Mouse (Mus musculus) CD4-positive, CD25-positive, alpha-beta regulatory T cell, adult 2 months (primary cell): ENCODE results near the gene Rbm6.

Experiments used
- DNase-seq: peaks from one replicate; pipeline ENCODE4 v3.0.0-alpha.2; 2012; ENCODE audit warnings: low read depth, low spot score

Gene Rbm6

DNA sequence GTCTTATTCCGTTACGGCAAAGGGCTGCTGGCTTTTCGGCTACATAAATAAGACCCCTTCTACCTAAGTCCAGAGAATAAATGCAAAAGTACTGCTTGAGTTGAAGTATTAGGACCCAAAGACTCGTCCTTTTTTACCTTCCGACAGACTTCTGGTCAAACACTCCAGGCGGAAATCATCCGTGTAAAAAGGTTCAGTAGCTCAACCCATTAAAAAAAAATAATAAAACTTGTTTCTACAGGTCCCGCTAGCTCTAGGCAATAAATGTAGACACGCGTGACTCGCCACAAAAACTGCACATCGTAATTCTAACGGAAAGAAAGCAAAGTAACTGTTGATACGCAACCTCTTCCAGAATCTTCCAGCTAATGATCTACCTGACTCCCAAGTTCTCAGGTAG is at the start of gene Rbm6:
TSS of gene Rbm6 (minus strand) at position 101 of the 400 bp plus-strand sequence.
- no peak for DNase-seq

GRCm38 (mm10) chr9:107919441-107919840 is 46.4 kb upstream of the Rbm6 start:
- DNase-seq: no peak

DNA sequence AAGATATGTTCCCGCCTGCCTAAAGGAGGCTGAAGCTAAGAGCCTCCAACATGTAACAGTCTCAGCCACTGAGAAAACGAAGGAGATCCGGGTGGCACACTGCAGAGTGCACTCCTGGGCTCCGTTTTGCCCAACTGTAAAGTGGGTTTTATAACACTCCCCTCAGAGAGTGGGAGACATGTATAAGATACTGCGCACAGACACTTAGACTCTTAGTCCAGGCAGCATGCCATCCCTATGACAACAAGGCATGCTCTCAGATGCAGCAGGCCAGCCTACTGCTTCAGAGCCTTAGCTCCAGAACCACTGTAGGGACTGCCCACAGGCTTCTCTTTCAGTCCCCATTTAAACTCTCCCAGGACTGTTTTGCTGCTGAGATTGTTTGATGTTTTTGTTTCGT is 45.8 kb upstream of the Rbm6 start:
- no peak for DNase-seq

DNA sequence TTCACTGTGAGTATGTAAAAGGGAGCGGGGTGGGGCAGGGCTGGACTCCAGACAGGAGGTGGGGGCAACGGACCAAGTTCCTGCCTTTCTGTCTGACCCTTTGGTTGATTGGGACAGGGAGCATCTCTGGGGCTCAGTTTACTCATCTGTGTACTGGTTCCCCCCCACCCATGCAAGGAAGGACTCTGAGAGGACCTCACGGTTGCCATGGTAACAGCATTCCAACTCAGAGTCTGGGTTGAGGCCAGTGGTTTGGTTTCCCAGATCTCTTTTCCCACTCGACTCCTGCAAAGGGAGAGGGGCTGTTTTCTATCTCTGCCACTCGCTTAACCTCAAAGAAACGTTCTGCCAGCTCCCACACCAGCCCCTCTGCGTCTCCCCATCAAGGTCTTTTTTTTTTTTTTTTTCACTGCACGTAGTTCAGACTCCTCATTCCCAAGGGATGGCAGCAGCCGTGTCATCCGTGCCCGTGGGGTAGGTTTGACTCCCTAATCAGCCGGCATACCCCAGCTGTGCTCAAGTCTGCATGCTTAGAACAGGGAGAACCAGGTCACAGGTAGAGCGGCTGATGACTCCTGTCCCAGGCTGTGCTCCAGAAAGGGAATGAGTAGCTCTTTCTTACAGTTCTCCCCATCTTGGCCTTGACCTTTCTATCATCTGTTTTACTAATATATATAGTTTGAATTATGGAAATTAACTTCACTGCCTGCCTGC is 45.0 kb upstream of the Rbm6 start:
- DNase-seq: no peak

DNA sequence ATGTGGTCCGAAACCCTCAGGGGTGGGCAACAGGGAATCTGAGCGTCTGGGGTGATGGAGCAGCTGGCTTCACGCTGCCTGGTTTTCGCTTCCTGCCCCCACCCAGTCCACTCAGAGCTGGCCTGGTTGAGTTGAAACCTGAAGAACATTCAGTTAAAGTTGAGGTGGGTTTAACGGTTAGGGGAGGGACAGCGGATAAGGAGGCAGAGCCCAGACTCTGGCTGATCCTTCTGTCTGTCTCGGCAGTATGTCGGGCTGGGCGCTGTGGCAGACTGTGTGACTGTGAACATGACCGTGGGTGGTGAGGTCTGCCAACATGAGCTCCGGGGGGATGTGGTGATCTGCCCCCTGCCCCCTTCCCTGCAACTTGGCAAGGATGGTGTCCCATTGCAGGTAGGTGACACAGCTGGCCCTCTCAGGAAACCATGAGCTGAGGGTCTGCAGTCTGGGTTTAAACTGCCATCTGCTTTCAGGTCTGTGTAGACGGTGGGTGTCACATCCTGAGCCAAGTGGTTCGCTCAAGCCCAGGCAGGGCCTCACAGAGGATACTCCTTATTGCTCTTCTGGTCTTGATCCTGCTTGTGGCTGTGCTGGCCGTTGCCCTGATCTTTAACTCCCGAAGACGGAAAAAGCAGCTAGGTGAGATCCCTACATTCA is 41.9 kb upstream of the Rbm6 start:
- DNase-seq: no peak

DNA sequence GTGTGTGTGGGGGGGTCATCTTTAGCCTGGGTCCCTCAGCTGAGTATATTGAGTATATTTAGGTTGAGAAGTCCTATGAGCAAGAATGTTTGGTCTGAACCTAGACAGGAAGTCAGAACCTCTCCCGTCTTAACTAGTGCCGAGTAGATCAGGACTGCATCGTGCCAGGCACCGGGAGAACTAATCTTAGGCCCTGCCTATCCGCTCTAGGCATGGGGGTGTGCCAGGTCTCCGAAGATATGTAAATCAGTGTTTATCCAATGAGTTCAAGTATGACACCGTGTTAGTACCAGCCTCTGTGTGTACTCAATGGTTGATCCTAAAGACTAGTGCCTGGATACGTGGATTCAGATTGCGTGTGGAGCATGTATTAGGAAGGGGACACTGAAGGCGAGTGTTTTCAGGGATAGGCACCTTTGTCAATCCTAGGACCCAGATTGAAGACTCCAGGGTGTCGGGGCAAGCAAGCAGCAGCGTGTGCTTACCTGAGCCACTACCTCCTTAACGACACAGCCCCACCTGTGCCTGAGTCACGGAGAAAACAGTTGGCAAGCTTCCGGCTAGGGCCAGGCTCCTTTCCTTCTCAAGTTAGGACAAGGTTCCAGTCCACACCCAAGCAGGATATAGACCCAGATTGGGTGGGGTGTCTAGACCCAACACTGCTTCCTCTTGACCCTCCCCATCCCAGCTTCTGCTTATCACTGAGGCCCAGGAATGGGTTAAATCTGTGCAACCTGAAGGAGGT is 37.2 kb upstream of the Rbm6 start:
- DNase-seq: no peak

DNA sequence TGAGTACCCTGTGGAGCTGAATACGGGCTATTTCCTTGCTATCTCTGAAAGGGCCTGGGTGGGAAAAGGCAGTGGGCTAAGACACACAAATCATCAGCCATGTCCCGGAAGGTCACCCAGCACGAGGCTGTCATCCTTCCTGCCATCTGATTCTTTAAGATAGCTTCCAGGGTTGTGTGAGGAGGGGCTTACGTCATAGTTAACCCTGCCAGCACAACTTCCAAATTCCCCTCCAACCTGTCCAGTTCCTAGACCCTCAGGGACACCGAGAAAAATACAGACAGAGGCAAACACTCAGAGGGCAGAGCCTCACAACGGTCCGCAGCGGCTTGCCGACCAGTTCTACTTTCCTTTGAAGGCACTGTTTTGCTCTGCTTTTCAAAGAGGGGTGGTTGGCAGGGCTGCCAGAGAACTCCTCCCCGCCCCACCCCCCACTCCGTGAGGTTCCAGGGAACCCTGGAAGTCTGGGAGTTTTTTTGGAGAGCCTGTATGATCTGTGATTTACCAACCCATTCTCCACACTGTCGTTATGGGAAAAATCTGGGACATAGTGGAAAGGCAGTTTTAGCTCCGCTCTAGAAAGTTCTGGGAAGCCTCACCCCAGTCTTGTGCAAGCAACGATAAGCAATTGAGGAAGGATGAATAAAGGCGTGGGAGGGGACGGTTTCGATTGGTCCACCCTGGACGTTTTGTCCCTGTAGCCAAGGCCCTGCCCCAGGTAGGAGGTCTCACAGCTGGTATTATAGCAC is 35.5 kb upstream of the Rbm6 start:
- DNase-seq: no peak

GRCm38 (mm10) chr9:107907801-107908120 is 34.7 kb upstream of the Rbm6 start:
- DNase-seq: no peak

DNA sequence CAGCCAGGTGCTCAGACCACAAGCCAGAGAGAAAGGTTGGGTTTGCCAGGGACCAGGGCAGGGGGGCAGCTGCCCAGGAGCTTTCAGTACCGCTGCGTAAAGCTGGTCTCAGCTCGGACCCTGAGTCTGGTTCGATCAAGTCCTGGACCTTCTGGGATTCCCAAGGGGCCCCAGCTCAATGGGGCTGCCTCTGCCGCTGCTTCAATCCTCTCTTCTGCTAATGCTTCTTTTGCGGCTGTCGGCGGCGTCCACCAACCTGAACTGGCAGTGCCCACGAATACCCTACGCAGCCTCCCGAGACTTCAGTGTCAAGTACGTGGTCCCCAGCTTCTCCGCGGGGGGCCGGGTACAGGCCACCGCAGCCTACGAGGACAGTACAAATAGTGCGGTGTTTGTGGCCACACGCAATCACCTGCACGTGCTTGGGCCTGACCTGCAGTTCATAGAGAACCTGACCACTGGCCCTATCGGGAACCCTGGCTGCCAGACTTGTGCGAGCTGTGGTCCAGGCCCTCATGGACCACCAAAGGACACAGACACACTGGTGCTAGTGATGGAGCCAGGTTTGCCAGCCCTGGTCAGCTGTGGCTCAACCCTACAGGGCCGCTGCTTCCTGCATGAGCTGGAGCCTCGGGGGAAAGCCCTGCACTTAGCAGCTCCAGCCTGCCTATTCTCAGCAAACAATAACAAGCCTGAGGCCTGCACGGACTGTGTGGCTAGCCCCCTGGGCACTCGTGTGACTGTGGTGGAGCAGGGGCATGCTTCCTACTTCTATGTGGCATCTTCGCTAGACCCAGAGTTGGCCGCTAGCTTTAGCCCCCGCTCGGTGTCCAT is 34.1 kb upstream of the Rbm6 start:
- DNase-seq: no peak

- DNase-seq: peak; percentile 47
Observed at GRCm38 (mm10) chr9:107906252-107906966, 33.4 kb upstream of the Rbm6 start, which contains the start of gene Mst1r. Mst1r (plus strand) TSS chr9:107906873.

DNA sequence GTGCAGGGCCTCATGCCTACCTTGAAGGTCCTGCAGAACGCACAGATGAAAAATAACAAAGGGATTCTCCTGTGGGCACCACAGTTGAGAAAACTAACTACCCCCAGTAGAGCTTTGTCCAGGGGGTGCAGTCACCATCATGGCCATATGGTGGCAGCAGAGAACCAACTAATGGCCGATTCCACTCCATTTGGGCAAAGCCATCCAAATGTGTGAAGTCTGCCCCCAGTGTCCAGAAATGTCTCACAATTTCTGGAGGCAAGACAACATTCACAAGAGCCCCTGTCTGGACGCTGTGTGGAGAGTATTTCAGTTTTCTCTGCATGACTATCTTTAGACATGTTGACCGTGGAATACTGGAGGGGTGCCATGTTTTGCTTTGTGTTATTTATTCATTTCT is 31.7 kb upstream of the Rbm6 start:
- DNase-seq: peak; percentile 90

DNA sequence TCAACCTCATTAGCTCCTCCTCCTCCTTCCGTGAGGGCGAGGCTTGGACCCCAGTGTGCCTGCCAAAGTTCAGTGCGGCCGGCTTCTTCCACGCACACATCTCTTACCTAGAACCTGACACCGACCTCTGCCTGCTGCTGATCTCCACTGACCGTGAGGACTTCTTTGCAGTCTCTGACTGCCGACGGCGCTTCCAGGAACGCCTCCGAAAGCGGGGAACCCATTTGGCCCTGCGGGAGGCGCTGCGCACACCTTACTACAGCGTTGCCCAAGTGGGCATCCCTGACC is 28.5 kb upstream of the Rbm6 start:
- DNase-seq: no peak

GRCm38 (mm10) chr9:107900840-107901626 is 28.0 kb upstream of the Rbm6 start:
- DNase-seq: peak; percentile 27

DNA sequence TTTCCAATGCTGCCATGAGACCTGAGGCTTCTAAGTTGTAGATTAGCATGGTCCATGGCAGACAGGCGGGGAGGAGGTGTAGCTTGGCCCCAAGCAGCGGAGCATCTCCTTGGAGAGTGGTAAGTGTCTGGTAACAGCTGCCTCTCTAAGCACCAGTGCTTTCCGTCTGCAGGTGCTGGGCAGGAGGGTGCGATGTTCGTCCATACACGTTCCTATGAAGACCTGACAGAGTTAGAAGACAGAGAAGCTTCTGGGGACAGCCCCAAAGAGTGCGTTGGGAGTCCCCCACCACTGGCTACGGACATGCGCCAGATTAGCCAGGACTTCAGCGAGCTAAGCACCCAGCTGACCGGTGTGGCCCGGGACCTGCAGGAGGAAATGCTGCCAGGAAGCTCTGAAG is 26.8 kb upstream of the Rbm6 start:
- no peak for DNase-seq

DNA sequence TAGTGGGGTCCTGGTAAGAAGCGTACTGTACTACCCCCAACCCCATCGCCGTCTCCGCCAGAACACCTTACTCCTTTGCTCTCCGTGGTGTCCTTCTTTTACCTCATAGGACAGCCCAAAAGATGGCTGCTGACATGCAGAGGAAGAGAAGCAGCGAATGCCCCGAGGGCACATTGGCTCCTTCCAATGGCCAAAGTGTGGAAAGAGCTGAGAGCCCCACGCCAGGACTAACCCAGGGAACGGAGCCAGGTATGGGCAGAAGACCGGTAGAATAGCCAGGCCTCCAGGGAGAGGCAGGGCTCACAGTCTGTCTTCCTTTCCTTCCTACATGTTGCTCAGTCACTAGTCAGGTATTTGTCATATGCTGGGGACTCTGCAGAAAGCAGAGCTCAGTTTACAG is 25.5 kb upstream of the Rbm6 start:
- DNase-seq: no peak

DNA sequence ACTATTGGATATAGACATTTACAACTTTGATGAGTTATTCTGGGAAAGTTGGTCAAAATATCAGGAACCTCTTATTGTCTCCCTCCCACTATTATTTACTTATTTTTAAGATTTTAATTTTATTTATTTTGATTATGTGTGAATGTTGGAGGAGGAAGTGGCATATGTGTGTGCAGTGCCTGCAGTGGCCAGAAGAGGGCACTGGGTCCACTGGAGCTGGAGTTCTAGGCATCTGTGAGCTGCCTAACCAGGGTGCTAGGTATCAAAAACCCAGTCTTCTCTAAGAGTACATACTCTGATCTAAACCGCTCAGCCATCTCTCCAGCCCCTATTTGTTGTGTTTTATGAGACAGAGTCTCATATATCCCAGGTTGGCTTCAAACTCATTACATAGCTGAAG is 18.0 kb upstream of the Rbm6 start:
- peak; percentile 59 for DNase-seq

DNA sequence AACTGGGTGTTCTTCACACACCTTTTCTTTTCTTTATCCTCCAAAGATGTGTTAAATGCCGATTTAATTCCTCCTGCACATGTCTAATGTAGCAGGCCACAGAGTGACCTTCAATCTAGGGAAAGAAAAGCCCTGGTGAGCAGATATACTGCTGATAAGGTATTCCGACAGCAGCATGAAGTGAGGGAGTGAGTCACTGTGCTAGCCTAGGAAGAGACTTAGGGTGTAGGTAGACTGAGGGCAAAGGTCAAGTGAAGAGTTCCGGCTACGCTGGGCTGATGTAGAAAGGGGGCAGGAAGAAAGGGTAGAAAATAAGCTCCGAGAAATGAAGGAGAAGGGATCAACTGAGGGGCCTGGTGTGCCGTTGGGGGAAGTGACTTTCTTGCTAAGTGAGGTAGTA is 17.2 kb upstream of the Rbm6 start:
- DNase-seq: no peak

DNA sequence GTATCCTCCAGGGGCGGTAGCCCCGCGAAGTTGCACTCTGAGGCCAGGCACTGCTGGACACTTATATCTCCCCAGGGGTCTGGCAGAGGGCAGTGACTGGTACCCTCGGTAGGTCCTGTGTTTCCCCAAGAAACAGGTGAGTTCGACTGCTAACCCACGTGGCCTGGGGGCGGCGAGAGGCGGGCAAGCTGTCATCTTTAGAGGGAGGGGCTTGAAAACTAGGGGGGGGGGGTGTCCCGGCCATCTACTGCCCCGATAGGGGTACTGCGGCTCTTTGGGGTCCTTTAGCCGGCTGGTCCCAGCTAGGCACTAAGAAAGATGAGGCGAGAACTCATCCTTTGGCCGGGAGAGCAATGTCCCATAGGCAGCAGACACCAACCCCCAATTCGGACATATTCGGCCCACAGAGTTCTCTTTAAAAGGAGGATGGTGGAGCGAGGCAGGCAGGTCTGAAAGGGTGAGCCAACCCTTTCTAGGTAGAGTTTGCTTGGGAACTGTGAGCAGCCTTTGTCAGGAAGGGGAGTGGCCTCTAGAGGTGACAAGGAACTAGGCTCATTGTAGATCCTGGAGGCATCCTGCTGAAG is 15.3 kb upstream of the Rbm6 start:
- peak; percentile 67 for DNase-seq

DNA sequence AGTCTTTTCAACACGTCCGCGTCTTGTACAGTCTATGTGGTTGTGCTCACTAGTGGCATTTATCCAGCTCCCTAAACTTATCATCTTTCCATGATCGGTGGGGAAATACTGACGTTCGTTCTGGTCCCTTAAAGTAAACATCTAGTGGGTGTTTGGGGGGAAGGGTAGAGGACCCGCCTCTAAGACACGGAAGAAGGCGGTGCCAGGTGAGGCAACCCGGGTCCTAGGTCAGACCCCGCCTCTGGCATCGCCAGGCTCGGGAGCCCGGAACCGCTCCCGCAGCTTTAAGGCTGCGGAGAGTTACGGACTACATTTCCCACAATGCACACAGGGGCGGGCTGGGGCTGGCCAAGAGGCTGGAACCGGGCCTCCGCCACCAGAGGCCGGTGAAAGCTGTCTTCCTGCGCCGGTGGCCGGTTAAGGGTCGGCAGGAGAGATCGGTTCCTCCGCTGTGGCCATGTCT is 14.8 kb upstream of the Rbm6 start, which contains the start of gene Mon1a:
TSS of gene Mon1a (plus strand) at position 348 of the 463 bp plus-strand sequence.
- peak; percentile 93 for DNase-seq
